Mouse (Mus musculus) left cerebral cortex, adult 11 months (tissue): ENCODE measurements around the gene Slc2a13.

ENCODE experiments used
- DNase-seq: peaks from one replicate; pipeline ENCODE4 v3.0.0; 2022; ENCODE audit warnings: low spot score

Slc2a13 gene

GRCm38 (mm10) chr15:91268532-91268931 lies 304.5 kb downstream of the Slc2a13 start:
- no peak for DNase-seq

- no peak for DNase-seq
These were observed 309.1 kb downstream of the Slc2a13 start for GRCm38 (mm10) chr15:91263926-91264325.

GRCm38 (mm10) chr15:91260578-91260977 lies 312.5 kb downstream of the Slc2a13 start:
- no peak for DNase-seq

- DNase-seq, result no peak
These were observed 315.9 kb downstream of the Slc2a13 start for GRCm38 (mm10) chr15:91257140-91257539.

- no peak for DNase-seq
These were observed 317.8 kb downstream of the Slc2a13 start for GRCm38 (mm10) chr15:91255308-91255707.

- DNase-seq, result no peak
These were observed 320.1 kb downstream of the Slc2a13 start for GRCm38 (mm10) chr15:91252956-91253355.

- no peak for DNase-seq
These were observed 321.3 kb downstream of the Slc2a13 start for GRCm38 (mm10) chr15:91251544-91252408.

- no peak for DNase-seq
These were observed 322.2 kb downstream of the Slc2a13 start for GRCm38 (mm10) chr15:91250815-91251214.

- DNase-seq, result no peak
These were observed 332.3 kb downstream of the Slc2a13 start for GRCm38 (mm10) chr15:91240683-91241335.

- DNase-seq, result no peak
These were observed 335.8 kb downstream of the Slc2a13 start for GRCm38 (mm10) chr15:91237294-91237693.
